Mouse (Mus musculus) thymus, postnatal 4 days (tissue): ENCODE measurements around the gene Ctbp2.
"Not testable (repeated sequence)": the region's sequence is repeated elsewhere in the genome, so short reads cannot be mapped to it uniquely, and the experiment has no call there.

Experiments used
- DNase-seq: peaks from one replicate; pipeline ENCODE4 v3.0.0; 2021

Gene Ctbp2

GRCm38 (mm10) chr7:133117815-133118214 lies 6.3 kb downstream of the Ctbp2 start:
- DNase-seq, result no peak

GRCm38 (mm10) chr7:133116542-133116941 lies 7.6 kb downstream of the Ctbp2 start:
- no peak for DNase-seq

- no peak for DNase-seq
Observed at GRCm38 (mm10) chr7:133115886-133116285, 8.3 kb downstream of the Ctbp2 start.

- peak; percentile 42 for DNase-seq
Observed at GRCm38 (mm10) chr7:133114847-133115470, 9.2 kb downstream of the Ctbp2 start.

- DNase-seq, result no peak
Observed at GRCm38 (mm10) chr7:133113185-133113895, 10.8 kb downstream of the Ctbp2 start.

GRCm38 (mm10) chr7:133112351-133112831 lies 11.8 kb downstream of the Ctbp2 start:
- no peak for DNase-seq

GRCm38 (mm10) chr7:133109442-133109841 lies 14.7 kb downstream of the Ctbp2 start:
- DNase-seq, result no peak

GRCm38 (mm10) chr7:133108695-133109094 lies 15.5 kb downstream of the Ctbp2 start:
- DNase-seq, result no peak

GRCm38 (mm10) chr7:133102578-133102977 lies 21.6 kb downstream of the Ctbp2 start:
- DNase-seq, result no peak

GRCm38 (mm10) chr7:133101070-133101469 lies 23.1 kb downstream of the Ctbp2 start:
- no peak for DNase-seq

- no peak for DNase-seq
Observed at GRCm38 (mm10) chr7:133100178-133100577, 24.0 kb downstream of the Ctbp2 start.

GRCm38 (mm10) chr7:133099266-133099665 lies 24.9 kb downstream of the Ctbp2 start:
- DNase-seq, result no peak

- DNase-seq, result no peak
Observed at GRCm38 (mm10) chr7:133098118-133098793, 25.9 kb downstream of the Ctbp2 start.

- DNase-seq, result not testable (repeated sequence)
Observed at GRCm38 (mm10) chr7:133095610-133096009, 28.5 kb downstream of the Ctbp2 start.

GRCm38 (mm10) chr7:133094711-133095495 lies 29.3 kb downstream of the Ctbp2 start:
- no peak for DNase-seq

- DNase-seq, result no peak
Observed at GRCm38 (mm10) chr7:133094161-133094560, 30.0 kb downstream of the Ctbp2 start.

- DNase-seq, result no peak
Observed at GRCm38 (mm10) chr7:133093731-133094130, 30.4 kb downstream of the Ctbp2 start.

- DNase-seq, result no peak
Observed at GRCm38 (mm10) chr7:133090641-133091040, 33.5 kb downstream of the Ctbp2 start.

- no peak for DNase-seq
Observed at GRCm38 (mm10) chr7:133089621-133090260, 34.4 kb downstream of the Ctbp2 start.

- DNase-seq, result no peak
Observed at GRCm38 (mm10) chr7:133088830-133089261, 35.3 kb downstream of the Ctbp2 start.

- no peak for DNase-seq
Observed at GRCm38 (mm10) chr7:133088411-133088810, 35.7 kb downstream of the Ctbp2 start.

GRCm38 (mm10) chr7:133085408-133085807 lies 38.7 kb downstream of the Ctbp2 start:
- no peak for DNase-seq
